Mouse (Mus musculus): ENCODE results near the gene Fitm1. TPM values are rescaled to one million over a fixed set of nuclear protein-coding genes. Genes with fewer than 3 reads are reported as not detected.

Fitm1 gene
- polyA plus RNA-seq, 1 experiment from 2014 or later = 0.20 TPM

DNA sequence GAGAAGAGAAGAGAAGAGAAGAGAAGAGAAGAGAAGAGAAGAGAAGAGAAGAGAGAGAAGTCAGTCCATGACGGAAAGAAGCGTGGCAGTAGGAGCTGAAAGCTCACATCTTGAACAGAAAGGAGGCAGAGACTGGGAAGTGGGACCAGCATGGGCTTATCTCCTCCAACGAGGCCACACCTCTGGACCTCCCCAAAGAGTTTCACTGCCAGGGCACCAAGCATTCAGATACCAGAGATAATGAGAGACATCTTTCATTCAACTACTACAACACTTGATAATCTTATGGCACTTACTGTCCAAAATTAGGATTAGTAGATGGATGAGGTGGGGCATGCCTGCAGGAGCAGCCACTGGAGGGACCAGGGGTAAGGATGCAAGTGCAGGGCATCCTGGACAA lies 19.6 kb upstream of the Fitm1 start:
- no peak overlapping the region for H3K4me2 ChIP-seq
- H3K27ac ChIP-seq = no peak overlapping the region
- peaks cover 5% of the 10 kb centered on the region; the same call in 1 of the 2 replicates for H3K4me1 ChIP-seq
- no peak overlapping the region for H3K4me3 ChIP-seq (replicated peaks)
- no peaks in the 10 kb centered on the region for H3K27me3 ChIP-seq
- no peak for ATAC-seq (ENCODE audit: low FRiP score)
- no peaks in the 10 kb centered on the region for H3K9me3 ChIP-seq
- H3K36me3 ChIP-seq (replicated peaks) = no peaks in the 10 kb centered on the region
- no peak overlapping the region for H3K9ac ChIP-seq
- WGBS = 75% methylated on average over 3 of the region's 3 CpGs

DNA sequence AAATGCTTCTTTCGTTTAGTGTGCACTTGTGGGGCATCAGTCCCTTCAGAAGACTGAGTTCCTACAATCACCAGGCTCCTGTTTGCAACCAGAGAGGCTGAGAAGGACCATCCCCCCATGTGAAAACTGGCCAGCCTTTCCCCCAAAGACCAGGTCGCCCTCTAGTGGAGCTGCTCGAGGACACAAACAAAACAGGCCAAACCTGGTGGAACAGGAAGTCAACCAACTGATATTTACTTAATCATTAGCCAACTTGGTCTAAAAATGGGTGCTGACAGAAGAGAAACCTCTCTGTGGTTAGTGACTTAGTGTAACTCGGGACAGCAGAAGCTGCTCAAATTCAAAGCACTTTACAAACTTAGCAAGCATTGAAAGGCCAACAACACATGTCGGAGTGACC lies 18.4 kb upstream of the Fitm1 start:
- no peaks in the 10 kb centered on the region for H3K36me3 ChIP-seq (replicated peaks)
- no peak overlapping the region for H3K27ac ChIP-seq
- H3K4me2 ChIP-seq = no peak overlapping the region
- no peak overlapping the region for H3K4me3 ChIP-seq (replicated peaks)
- WGBS = 30% methylated on average over 5 of the region's 5 CpGs
- H3K9ac ChIP-seq = no peak overlapping the region
- H3K4me1 ChIP-seq = peaks cover 16% of the 10 kb centered on the region
- no peaks in the 10 kb centered on the region for H3K9me3 ChIP-seq
- ATAC-seq (ENCODE audit: low FRiP score) = no peak
- H3K27me3 ChIP-seq = no peaks in the 10 kb centered on the region

DNA sequence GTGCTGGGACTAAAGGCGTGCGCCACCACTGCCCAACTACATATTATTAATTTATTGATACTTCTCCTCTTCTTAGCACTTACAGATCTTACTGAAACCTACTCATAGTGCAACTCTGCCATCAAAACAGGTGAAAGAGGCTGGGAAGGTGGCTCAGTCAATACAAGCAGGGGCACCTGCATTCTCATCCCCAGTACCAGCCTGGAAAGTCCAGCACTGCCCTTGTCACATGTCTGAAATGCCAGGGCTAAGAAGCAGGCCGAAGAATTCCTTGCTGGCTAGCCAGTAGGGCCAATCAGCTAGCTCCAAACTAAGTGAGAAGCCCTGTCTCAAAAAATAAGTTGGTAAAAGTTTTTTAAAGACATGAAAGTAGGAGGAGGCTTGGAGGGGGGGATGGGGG lies 17.8 kb upstream of the Fitm1 start:
- H3K27ac ChIP-seq = no peak overlapping the region
- WGBS = 87% methylated on average over 3 of the region's 3 CpGs
- no peak overlapping the region for H3K4me3 ChIP-seq (replicated peaks)
- no peaks in the 10 kb centered on the region for H3K36me3 ChIP-seq (replicated peaks)
- no peaks in the 10 kb centered on the region for H3K9me3 ChIP-seq
- peaks cover 18% of the 10 kb centered on the region for H3K4me1 ChIP-seq
- ATAC-seq (ENCODE audit: low FRiP score) = no peak
- H3K4me2 ChIP-seq = no peak overlapping the region
- no peak overlapping the region for H3K9ac ChIP-seq
- H3K27me3 ChIP-seq = no peaks in the 10 kb centered on the region

DNA sequence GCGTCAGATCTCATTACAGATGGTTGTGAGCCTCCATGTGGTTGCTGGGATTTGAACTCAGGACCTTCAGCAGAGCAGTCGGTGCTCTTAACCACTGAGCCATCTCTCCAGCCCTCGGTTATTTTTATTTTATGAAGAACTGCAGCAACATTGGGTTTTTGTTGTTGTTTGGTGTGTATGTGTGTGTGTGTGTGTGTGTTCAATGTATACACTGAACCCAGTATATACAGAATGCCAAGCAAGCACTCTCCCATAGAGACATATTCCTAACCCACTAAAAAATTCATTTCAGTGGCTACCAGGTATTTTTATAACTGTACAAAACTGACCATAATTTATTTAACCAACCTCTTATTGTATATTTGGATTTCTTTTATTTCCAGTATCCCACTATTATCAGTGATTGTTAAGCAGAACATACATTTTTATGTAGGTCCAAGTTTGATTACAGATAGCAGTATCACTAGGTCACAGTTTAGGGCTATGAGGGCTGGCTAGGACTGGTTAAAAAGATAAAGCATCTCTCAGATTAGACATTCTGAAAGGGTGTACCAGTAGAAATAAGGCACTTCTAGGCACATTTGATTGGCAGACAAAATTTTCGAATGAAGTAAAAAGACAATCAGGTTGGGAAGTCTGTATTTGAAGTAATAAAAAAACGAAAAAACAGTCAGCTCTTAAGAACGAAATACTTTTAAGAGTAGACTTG lies 16.5 kb upstream of the Fitm1 start:
- H3K36me3 ChIP-seq (replicated peaks) = peaks cover 6% of the 10 kb centered on the region
- H3K4me2 ChIP-seq = peak overlapping the region; percentile 81
- H3K9ac ChIP-seq = peak overlapping the region; percentile 71; the same call in 1 of the 2 replicates
- H3K4me1 ChIP-seq = peaks cover 18% of the 10 kb centered on the region
- no peaks in the 10 kb centered on the region for H3K27me3 ChIP-seq
- no peak overlapping the region for H3K27ac ChIP-seq
- WGBS = 56% methylated on average over 6 of the region's 6 CpGs
- no peaks in the 10 kb centered on the region for H3K9me3 ChIP-seq
- H3K4me3 ChIP-seq (replicated peaks) = peak overlapping the region; percentile 69
- no peak for ATAC-seq (ENCODE audit: low FRiP score)

DNA sequence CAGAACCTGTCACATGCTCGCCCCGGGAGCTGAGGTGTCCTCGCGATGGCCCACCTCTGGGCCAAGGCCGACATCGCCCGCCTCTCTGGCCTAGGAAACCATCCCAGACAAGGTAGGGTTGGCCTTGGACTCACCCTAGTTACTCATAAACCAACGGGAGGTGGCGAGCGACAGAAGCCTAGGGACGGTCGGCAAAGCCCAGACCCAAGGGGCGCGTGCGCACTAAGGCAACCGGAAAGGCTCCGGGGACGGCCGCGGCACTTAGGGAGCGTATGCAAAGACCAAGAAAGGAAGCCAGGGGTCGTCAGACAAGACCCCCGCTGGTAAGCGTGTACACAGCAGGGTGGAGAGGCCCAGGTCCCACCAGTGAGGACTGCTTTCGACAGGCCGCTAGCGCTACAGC lies 15.6 kb upstream of the Fitm1 start, which contains the start of gene Dcaf11:
Gene Dcaf11 (plus strand): TSS at position 208 of the 403 bp plus-strand sequence.
- peaks cover 15% of the 10 kb centered on the region for H3K36me3 ChIP-seq (replicated peaks)
- H3K4me2 ChIP-seq = peak within 1 kb of the TSS; percentile 81
- ATAC-seq (ENCODE audit: low FRiP score) = peak; percentile 84
- H3K27me3 ChIP-seq = no peaks in the 10 kb centered on the region
- under 1% methylated on average over 27 of the region's 27 CpGs for WGBS
- H3K27ac ChIP-seq = peak within 1 kb of the TSS; percentile 98
- H3K9ac ChIP-seq = peak within 1 kb of the TSS; percentile 71
- no peaks in the 10 kb centered on the region for H3K9me3 ChIP-seq
- H3K4me3 ChIP-seq (replicated peaks) = peak within 1 kb of the TSS; percentile 69
- H3K4me1 ChIP-seq = peaks cover 18% of the 10 kb centered on the region

DNA sequence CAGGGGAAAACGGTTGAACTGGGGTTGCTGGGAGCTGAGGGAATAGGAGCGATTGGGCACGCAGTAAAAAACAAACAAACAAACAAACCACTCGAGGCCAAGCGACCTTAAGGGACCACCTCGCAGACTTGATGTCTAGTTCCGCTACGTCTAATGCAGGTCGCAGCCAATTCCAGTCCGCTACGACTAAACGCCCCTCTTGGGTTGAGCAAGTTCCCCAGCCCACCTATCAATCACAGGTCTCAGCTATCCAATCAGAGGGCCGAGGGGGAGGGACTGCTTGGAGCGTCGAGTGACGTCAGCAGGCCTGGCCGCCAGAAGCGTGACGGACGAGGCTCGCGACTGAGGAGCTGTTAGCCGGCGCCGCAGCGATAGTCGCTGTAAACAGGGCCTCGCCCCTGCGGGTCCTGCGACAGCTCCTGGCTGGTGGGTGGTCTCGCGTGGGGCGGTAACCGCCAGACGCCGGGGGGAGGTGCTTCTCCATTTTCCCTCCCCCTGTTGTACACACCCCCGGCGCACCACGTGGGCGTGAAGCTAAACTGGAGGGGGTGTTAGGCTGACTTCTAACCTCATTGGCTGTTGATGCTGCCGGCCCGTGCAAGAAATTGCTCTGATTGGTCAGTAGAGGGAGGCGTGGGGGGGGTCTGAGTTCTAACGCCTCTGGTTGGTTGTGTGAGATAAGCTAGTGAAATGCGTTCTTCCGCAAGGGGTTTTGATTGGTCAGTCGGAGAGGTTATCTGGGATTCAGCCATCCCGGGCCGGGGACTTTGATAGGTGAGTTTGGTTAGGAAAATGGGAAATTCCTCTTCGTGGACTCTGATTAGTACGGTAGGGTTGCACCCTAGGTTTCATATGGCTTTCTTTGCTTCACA lies 15.0 kb upstream of the Fitm1 start, which contains the start of gene A730061H03Rik:
Gene A730061H03Rik (minus strand): TSS at position 205 of the 872 bp plus-strand sequence.
- Histone ChIP-seq H3K4me2 (peak within 1 kb of the TSS; percentile 81), H3K4me1 (peaks cover 18% of the 10 kb centered on the region), H3K9me3 (no peaks in the 10 kb centered on the region), H3K9ac (peak within 1 kb of the TSS; percentile 71), H3K36me3 (replicated peaks) (peaks cover 21% of the 10 kb centered on the region), H3K27me3 (no peaks in the 10 kb centered on the region), H3K27ac (peak within 1 kb of the TSS; percentile 98), H3K4me3 (replicated peaks) (peak within 1 kb of the TSS; percentile 69)
- under 1% methylated on average over 51 of the region's 51 CpGs for WGBS
- peak; percentile 97 for ATAC-seq (ENCODE audit: low FRiP score)

DNA sequence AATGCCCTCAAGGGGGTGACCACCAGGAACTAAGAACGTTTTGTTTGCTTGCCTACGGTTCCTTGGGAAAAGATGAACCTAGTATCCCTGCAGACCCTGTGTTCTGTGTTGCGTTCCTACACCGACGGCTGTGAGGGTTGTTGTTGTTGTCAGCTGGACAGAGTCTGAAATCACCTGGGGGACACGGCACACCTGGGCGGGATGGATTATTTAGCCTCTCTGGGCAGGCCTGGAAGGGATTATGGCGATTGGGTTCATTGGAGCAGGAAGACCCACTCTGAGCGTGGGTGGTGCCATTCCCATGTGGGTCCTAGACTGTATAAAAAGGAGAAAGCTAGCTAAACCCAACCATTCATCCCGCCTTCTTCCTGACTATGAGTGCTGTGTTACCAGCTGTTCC lies 13.6 kb upstream of the Fitm1 start:
- Histone ChIP-seq H3K4me3 (replicated peaks) (no peak overlapping the region), H3K4me1 (peaks cover 17% of the 10 kb centered on the region), H3K27ac (no peak overlapping the region), H3K4me2 (no peak overlapping the region), H3K9me3 (no peaks in the 10 kb centered on the region), H3K9ac (no peak overlapping the region), H3K36me3 (replicated peaks) (peaks cover 35% of the 10 kb centered on the region), H3K27me3 (no peaks in the 10 kb centered on the region)
- ATAC-seq (ENCODE audit: low FRiP score) = no peak
- 85% methylated on average over 10 of the region's 10 CpGs for WGBS

DNA sequence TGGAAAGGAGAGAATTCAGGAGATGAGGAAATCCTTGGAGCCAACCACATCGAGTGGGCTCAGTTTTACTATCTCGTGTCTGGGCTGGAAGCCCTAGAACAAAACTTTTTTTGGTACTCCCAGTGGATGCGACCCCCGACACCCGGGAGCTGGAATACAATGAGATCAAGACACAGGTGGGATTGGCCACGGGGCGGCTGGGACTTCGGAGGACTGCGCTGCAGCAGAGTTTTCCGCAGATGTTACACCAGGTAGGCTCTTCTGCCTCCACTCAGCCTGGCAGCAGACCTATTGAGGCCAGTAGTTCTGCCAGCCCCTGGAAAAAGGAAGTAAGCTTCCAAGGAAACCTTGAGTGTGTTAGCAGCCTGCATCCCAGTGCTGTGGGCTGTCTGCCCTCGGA lies 12.2 kb upstream of the Fitm1 start:
- H3K9me3 ChIP-seq = no peaks in the 10 kb centered on the region
- no peak overlapping the region for H3K27ac ChIP-seq
- H3K27me3 ChIP-seq = no peaks in the 10 kb centered on the region
- 88% methylated on average over 11 of the region's 11 CpGs for WGBS
- H3K4me1 ChIP-seq = peaks cover 17% of the 10 kb centered on the region
- no peak for ATAC-seq (ENCODE audit: low FRiP score)
- no peak overlapping the region for H3K4me3 ChIP-seq (replicated peaks)
- peaks cover 49% of the 10 kb centered on the region for H3K36me3 ChIP-seq (replicated peaks)
- no peak overlapping the region for H3K4me2 ChIP-seq
- no peak overlapping the region for H3K9ac ChIP-seq

DNA sequence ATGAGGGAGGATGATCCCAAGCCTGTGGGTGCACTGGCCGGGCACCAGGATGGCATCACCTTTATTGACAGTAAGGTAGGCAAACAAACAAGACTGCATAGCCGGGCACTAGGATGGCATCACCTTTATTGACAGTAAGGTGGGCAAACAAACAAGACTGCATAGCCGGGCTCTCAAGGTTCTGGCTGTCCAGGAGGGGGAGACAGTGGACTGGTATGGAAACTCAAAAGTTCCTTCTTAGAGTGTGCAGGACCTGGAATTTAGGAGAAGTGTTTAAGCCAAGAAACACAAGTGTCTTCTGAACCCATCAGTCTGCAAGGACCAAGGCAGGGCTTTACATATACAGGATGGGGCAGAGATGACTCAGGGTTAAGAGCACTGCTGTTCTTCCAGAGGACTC lies 9.7 kb upstream of the Fitm1 start:
- Histone ChIP-seq H3K27me3 (no peaks in the 10 kb centered on the region), H3K27ac (no peak overlapping the region), H3K36me3 (replicated peaks) (peaks cover 62% of the 10 kb centered on the region), H3K9ac (no peak overlapping the region), H3K4me1 (peaks cover 14% of the 10 kb centered on the region), H3K9me3 (no peaks in the 10 kb centered on the region), H3K4me3 (replicated peaks) (no peak overlapping the region), H3K4me2 (no peak overlapping the region)
- 81% methylated on average over 3 of the region's 3 CpGs for WGBS
- ATAC-seq (ENCODE audit: low FRiP score) = no peak

DNA sequence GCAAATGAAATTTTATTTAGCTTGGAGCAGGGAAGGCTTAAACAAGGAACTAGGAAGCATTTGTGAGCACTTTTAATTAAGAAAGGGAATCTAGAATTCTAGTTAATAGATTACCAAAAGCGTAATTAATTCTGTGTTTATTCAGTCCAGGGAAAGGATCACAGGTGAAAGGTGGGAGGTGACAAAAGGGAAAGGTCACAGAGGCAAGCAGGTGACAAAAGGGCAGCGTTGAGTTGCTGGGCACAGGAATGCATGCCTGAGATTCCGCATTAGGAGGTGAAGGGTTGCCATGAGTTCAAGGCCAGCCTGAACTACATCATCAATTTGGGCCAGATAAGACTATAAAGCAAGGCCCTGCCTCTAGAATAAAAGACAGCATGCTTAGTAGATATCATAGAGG lies 7.9 kb upstream of the Fitm1 start:
- no peak for ATAC-seq (ENCODE audit: low FRiP score)
- H3K9ac ChIP-seq = no peak overlapping the region
- H3K9me3 ChIP-seq = no peaks in the 10 kb centered on the region
- no peak overlapping the region for H3K4me2 ChIP-seq
- H3K4me3 ChIP-seq (replicated peaks) = no peak overlapping the region
- H3K36me3 ChIP-seq (replicated peaks) = peaks cover 62% of the 10 kb centered on the region
- no peaks in the 10 kb centered on the region for H3K27me3 ChIP-seq
- 91% methylated on average over 3 of the region's 3 CpGs for WGBS
- H3K4me1 ChIP-seq = no peaks in the 10 kb centered on the region
- no peak overlapping the region for H3K27ac ChIP-seq

DNA sequence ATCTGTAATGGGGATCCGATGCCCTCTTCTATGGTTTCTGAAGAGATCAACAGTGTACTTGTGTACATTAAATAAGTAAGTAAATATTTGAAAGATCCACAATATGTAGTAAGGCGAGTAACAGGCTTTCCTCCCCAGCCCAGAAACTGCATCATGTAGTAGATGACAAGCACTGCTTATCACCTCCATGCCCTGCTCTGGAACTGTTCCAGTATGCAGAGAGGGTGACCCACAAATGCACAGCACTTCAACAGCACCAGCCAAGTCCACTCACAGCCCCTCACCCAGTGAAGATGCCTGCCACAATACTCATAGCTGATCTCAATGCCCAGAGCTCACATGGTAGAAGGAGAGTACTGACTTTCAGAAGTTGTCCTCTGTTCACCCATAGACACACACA lies 4.8 kb upstream of the Fitm1 start:
- H3K4me2 ChIP-seq = no peak overlapping the region
- no peaks in the 10 kb centered on the region for H3K27me3 ChIP-seq
- ATAC-seq (ENCODE audit: low FRiP score) = no peak
- no peak overlapping the region for H3K27ac ChIP-seq
- H3K4me3 ChIP-seq (replicated peaks) = no peak overlapping the region
- no peaks in the 10 kb centered on the region for H3K4me1 ChIP-seq
- H3K9me3 ChIP-seq = no peaks in the 10 kb centered on the region
- peaks cover 40% of the 10 kb centered on the region for H3K36me3 ChIP-seq (replicated peaks)
- H3K9ac ChIP-seq = no peak overlapping the region
- WGBS = 87% methylated on average over 2 of the region's 2 CpGs

DNA sequence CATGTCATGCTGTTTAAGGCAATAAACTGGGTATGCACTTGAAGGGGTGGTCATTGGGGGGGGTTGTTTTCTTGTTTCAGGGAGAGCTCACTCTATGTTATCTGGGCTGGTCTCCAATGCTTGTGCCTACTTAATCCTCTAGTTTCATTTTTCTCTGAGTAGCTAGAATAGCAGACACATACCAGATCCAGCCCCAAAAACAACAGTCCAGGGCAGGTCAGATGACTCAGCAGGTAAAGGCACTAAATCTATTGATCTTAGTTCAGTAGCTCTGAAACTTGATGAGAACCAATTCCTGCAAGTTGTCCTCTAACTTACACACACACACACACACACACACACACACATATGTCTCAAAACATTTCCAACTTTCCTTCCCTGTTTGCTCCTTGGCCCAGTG lies 3.7 kb upstream of the Fitm1 start:
- Histone ChIP-seq H3K4me2 (no peak overlapping the region), H3K4me3 (replicated peaks) (no peak overlapping the region), H3K9me3 (no peaks in the 10 kb centered on the region), H3K9ac (no peak overlapping the region), H3K27me3 (no peaks in the 10 kb centered on the region), H3K27ac (no peak overlapping the region), H3K4me1 (no peaks in the 10 kb centered on the region), H3K36me3 (replicated peaks) (peaks cover 28% of the 10 kb centered on the region)
- ATAC-seq (ENCODE audit: low FRiP score) = no peak

Measured in forebrain, embryonic 12.5 days (tissue).